Mouse (Mus musculus): ENCODE measurements around the gene Ankrd6.

DNA sequence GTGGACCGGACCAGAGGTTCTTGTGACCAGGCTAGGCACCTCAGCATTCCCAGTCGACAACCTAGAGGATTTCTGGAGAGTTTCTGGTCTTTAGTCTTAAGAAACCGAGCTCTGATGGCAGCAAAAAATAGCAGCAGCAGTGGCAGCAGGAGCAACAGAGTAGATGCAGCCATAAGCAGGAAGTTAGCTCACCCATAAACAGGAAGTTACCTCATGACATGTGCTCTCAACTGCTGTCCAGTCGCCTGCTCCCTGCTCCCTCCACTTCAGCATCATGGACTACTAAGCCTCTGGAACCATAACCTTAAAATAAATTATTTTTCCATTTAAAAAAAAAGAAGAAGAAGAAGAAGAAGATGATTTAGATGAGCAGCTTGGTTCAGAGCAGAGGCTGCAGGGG is 161.6 kb downstream of the Ankrd6 start:
- TF ChIP-seq CTCF (IDR thresholded peaks at IDR 0.05; ENCODE audit: low read depth) (no peak), EP300 (IDR thresholded peaks at IDR 0.05; ENCODE audit: low read depth) (no peak)

All from heart, postnatal 0 days (tissue).